Mouse (Mus musculus): ENCODE measurements around the gene Gm2956. TPM values are rescaled to one million over a fixed set of nuclear protein-coding genes. Genes with fewer than 3 reads are reported as not detected.
"Not testable (repeated sequence)": the region's sequence is repeated elsewhere in the genome, so short reads cannot be mapped to it uniquely, and the experiment has no call there.

The Gm2956 gene
- not detected in 2 replicates for polyA plus RNA-seq (2012; rRNA removed)

GRCm38 (mm10) chr14:3332087-3332677 lies at the start of gene Gm2956:
Gene Gm2956, plus strand, starts transcription at chr14:3332627.
- not testable (repeated sequence) for H3K27ac ChIP-seq (ENCODE audit: insufficient read depth, low read depth, low read length); H3K4me3 ChIP-seq (ENCODE audit: low read depth, low read length); H3K36me3 ChIP-seq (ENCODE audit: control insufficient read depth, insufficient read depth, low read length); H3K27me3 ChIP-seq (ENCODE audit: control insufficient read depth, insufficient read depth, low read length); H3K4me1 ChIP-seq (ENCODE audit: control insufficient read depth, insufficient read depth, insufficient read length, low read length)
- 0% methylated on average over 9 of the region's 37 CpGs for WGBS

DNA sequence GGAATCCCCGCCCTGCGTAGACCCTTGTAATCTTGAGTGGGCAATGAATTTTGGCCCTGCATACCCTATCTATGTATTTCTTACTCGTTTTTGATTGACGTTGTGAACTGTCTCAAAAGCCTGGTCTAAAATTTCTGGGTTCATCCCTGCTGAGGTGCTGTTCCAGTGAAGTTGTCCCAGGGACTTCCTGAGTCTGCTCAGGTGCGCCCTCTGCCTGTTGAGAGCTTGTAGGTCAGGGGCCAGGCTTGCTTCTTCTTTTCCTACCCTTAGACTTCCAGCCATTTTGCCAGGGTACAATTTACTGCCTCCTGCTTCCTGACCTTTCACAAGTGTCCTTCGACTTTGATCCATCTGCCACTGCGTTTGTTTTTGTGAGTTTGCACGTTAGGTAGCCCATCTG lies 979 bp downstream of the Gm2956 start:
- not testable (repeated sequence) for H3K4me3 ChIP-seq (ENCODE audit: low read depth, low read length); H3K27ac ChIP-seq (ENCODE audit: insufficient read depth, low read depth, low read length); H3K27me3 ChIP-seq (ENCODE audit: control insufficient read depth, insufficient read depth, low read length); H3K4me1 ChIP-seq (ENCODE audit: control insufficient read depth, insufficient read depth, insufficient read length, low read length); H3K36me3 ChIP-seq (ENCODE audit: control insufficient read depth, insufficient read depth, low read length)
- 9% methylated on average over 6 of the region's 8 CpGs for WGBS
- TF ChIP-seq CTCF (IDR thresholded peaks at IDR 0.05; ENCODE audit: extremely low read depth, insufficient read length, insufficient replicate concordance, low read depth, low read length): peak; percentile 12; the same call in 1 of the 2 replicates

- not testable (repeated sequence) for H3K27ac ChIP-seq (ENCODE audit: insufficient read depth, low read depth, low read length); H3K4me3 ChIP-seq (ENCODE audit: low read depth, low read length); H3K36me3 ChIP-seq (ENCODE audit: control insufficient read depth, insufficient read depth, low read length); H3K27me3 ChIP-seq (ENCODE audit: control insufficient read depth, insufficient read depth, low read length); H3K4me1 ChIP-seq (ENCODE audit: control insufficient read depth, insufficient read depth, insufficient read length, low read length)
- WGBS: no CpG with 5 or more reads among the region's 2 CpGs
Observed at GRCm38 (mm10) chr14:3394793-3395192, 62.4 kb downstream of the Gm2956 start, which contains the start of gene Gm10413. Gene Gm10413, plus strand, starts transcription at chr14:3395093.

Other genes starting within 250 kb of the Gm2956 start
- not detected in 2 replicates for gene Gm10340, start 198.6 kb upstream of the Gm2956 start, polyA plus RNA-seq (2012; rRNA removed)
- gene Gm5795, start 144.4 kb upstream of the Gm2956 start, polyA plus RNA-seq (2012; rRNA removed): not detected in 2 replicates
- 0.08 TPM in 1 of 2 replicates, not detected in the other for gene D830030K20Rik, start 124.1 kb upstream of the Gm2956 start, polyA plus RNA-seq (2012; rRNA removed)
- gene Gm10413, start 62.5 kb downstream of the Gm2956 start, polyA plus RNA-seq (2012; rRNA removed): not detected in 2 replicates
- gene Gm10409, start 80.0 kb downstream of the Gm2956 start, polyA plus RNA-seq (2012; rRNA removed): not detected in 2 replicates
- gene Gm3005, start 95.5 kb downstream of the Gm2956 start, polyA plus RNA-seq (2012; rRNA removed): not detected in 2 replicates
- not detected in 2 replicates for gene Gm10408, start 116.8 kb downstream of the Gm2956 start, polyA plus RNA-seq (2012; rRNA removed)

All from small intestine, adult 2 months (tissue).